Mouse (Mus musculus) fibroblast of lung, adult 2 months (primary cell): ENCODE measurements around the gene Lrp2bp.

Experiments used
- DNase-seq: peaks from one replicate; pipeline ENCODE4 v3.0.0-alpha.2; 2011; ENCODE audit warnings: low read depth

The Lrp2bp gene

GRCm38 (mm10) chr8:46036217-46036616 lies 37.1 kb downstream of the Lrp2bp start:
- DNase-seq: no peak

DNA sequence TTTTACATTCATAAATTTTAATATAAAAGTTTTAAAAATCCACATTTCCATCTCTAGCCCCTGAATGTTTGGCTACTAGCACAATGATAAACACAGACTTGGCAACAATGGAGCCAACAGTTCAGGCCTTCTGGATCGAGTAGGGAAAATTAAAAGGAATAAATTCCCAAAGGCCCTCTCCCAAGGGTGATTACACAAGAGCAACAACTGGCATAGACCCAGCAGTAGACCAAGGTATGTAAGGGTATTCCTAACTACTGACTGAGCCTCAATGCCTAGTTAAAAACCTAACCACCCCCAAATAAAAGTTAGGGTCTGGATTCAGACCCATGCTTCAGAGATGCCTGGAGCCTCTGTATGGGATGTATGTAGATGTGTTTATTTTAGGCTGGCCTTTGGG lies 40.6 kb downstream of the Lrp2bp start:
- no peak for DNase-seq

DNA sequence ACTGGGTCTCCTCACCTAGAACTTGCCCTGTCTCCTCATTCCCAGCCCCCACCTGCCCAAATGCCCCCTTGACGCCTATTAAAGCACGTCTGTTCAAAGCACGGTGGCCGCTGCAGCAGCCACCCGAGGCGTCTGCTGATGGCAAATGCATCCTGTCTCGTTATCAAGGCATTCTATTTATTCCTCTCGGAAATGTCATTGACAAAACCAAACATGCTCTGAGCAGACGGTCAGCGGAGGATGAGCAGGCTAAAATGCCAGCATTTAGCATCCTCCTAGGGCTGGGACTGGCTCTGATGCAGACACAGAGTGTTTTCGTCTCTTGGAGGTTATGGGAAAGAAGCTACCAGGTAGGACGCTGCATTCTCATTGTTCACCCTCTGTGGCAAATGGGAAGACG lies 41.2 kb downstream of the Lrp2bp start:
- no peak for DNase-seq

DNA sequence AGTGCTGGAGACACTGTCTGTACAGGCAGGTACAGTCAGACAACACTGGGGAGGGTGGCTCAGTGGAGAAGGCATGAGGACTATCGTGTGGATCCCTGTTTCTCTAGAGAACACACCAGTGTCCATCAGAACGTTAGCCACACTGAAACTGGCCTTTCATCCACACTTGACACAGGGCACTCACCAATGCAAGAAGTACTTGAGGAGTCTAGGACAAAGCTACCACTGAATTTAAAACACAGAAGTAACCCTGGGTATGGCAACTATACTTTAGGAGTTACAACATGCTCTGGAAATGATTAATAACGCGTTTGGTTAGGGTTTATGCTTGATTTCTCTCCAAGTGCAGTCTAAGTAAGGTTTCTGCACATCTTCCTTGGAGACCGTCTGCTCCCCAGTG lies 73.7 kb downstream of the Lrp2bp start:
- no peak for DNase-seq

DNA sequence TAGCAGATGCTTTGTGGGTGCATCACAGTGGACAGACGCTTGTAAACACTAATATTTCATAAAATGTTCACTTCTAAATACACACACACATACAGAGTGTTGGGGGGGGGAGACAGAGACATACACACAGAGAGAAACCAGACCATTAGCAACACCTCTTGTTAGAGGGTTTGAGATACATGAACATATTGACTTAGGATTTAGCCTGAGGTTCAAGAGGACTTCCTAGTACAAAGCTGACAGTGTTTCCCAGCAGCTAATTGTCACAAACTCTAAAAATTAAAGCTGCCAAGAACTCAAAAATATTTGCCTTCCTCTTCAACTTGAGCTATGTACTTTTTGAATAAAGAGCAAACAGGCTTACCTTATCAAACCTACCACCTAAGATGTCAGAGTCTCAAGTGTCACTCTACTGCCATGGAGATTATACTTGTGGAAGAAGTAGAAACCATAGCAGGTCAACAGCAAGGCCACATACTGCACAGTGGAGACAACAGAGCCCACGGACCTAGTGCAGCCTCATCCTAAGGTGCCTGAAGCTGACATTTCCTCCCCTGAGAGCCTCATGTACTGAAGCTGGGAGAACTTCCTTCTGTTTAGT lies 74.5 kb downstream of the Lrp2bp start:
- DNase-seq: no peak

DNA sequence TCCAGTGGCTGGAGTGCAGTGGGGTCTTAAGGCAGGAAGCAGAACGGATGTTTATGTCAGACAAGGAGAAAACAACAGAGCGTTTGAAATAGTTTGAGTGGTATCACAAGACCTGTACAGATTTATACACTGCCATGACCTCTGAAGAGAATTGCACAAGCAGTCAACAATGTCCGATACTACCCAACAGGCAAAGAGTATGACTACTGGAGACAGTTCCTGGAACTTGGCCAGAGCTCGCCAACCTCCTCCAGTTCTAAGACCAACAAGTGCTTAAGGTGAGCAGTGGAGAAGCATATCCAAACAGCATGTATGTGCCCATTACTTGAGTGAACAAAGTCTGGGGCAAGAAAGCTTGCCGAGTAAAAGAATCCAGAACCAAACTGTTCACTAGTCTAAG lies 76.1 kb downstream of the Lrp2bp start:
- DNase-seq: no peak

DNA sequence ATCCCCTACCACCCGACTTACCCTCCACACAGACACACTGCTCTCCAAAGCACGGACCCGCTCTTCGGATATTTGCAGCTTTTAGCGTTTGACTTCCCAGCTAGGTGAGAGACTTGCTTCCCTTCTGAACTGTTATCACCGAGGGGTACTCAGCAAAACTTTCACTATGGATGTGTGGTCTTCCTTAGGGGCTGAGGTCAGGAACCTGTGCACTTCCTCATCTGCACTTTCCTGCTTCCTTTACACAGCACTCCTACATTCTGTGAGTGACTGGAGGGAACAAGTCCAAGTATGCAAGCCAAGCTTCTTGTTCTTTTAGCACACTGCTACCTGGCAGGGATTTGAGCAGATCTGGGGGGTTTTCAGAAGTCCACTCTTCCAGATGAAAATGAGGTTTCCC lies 79.8 kb downstream of the Lrp2bp start:
- DNase-seq: no peak
